In genomic region chr2:157565898-157566259, GRCm38 (mm10) we compare ENCODE assay signal across 8 mouse cellular contexts. TPM values are rescaled to one million over a fixed set of nuclear protein-coding genes. Genes with fewer than 3 reads are reported as not detected.
DNase-seq lines count a peak whose midpoint lies in the region; ATAC-seq and TF ChIP-seq lines count a peak whose summit lies in the region.

No protein-coding gene starts in this region.

- no peak for TF ChIP-seq EP300 in stomach, postnatal 0 days (optimal IDR thresholded peaks at IDR 0.05)

- TF ChIP-seq POLR2A in testis, adult 2 months (IDR thresholded peaks at IDR 0.05; ENCODE audit: control insufficient read depth, low read depth, low read length) = no peak

- H3K27me3 ChIP-seq in testis, adult 2 months (ENCODE audit: control insufficient read depth, insufficient read depth, low read length) = no peaks in the 10 kb centered on the region
- H3K27me3 ChIP-seq in liver, embryonic 11.5 days (replicated peaks; ENCODE audit: control insufficient read depth, insufficient read depth, low read length) = peaks cover 7% of the 10 kb centered on the region
- no peaks in the 10 kb centered on the region for H3K27me3 ChIP-seq in stomach, postnatal 0 days (ENCODE audit: control insufficient read depth, insufficient read depth, low read length)

- no peak for TF ChIP-seq CTCF in gastrocnemius, adult 2 months (IDR thresholded peaks at IDR 0.05)
- no peak for TF ChIP-seq CTCF in testis, adult 2 months (IDR thresholded peaks at IDR 0.05; ENCODE audit: control insufficient read depth, insufficient read depth, insufficient replicate concordance, low read depth, low read length)
- TF ChIP-seq CTCF in stomach, postnatal 0 days (IDR thresholded peaks at IDR 0.05; ENCODE audit: low read depth) = no peak; the same call in 1 of the 2 replicates

- WGBS in liver, embryonic 11.5 days = under 1% methylated on average over 35 of the region's 35 CpGs
- WGBS in stomach, postnatal 0 days = under 1% methylated on average over 26 of the region's 35 CpGs

- H3K4me3 ChIP-seq in gastrocnemius, adult 2 months = peak overlapping the region; percentile 86
- peak overlapping the region; percentile 97 for H3K4me3 ChIP-seq in testis, adult 2 months (ENCODE audit: control insufficient read depth, low read depth, low read length)
- H3K4me3 ChIP-seq in liver, embryonic 11.5 days (ENCODE audit: low read depth, low read length) = peak overlapping the region; percentile 66
- peak overlapping the region; percentile 96 for H3K4me3 ChIP-seq in stomach, postnatal 0 days (ENCODE audit: low read depth, low read length)

- H3K27ac ChIP-seq in gastrocnemius, adult 2 months = peak overlapping the region; percentile 99
- H3K27ac ChIP-seq in testis, adult 2 months (ENCODE audit: control insufficient read depth, insufficient read depth, low read depth, low read length) = peak overlapping the region; percentile 98
- H3K27ac ChIP-seq in liver, embryonic 11.5 days (ENCODE audit: low read depth, low read length) = peak overlapping the region; percentile 72; the same call in 1 of the 2 replicates
- H3K27ac ChIP-seq in stomach, postnatal 0 days (replicated peaks) = peak overlapping the region; percentile 94

- peaks cover 4% of the 10 kb centered on the region; the same call in 1 of the 2 replicates for H3K9me3 ChIP-seq in liver, embryonic 11.5 days (ENCODE audit: control insufficient read depth, low read length)
- H3K9me3 ChIP-seq in stomach, postnatal 0 days (ENCODE audit: control insufficient read depth, low read length) = no peaks in the 10 kb centered on the region

- intact Hi-C loops in gastrocnemius, adult 2 months (cut with DNase I) = loop anchor here (5.0 kb wide), 1 partner anchor 289 kb away; the partner anchor contains the start of genes Mroh8 and Rpn2

- no peak for DNase-seq in gastrocnemius, adult 2 months
- DNase-seq in gastrocnemius, postnatal 25 days = no peak
- DNase-seq in testis, postnatal 10 days (ENCODE audit: low spot score) = no peak
- no peak for DNase-seq in liver, embryonic 11.5 days (ENCODE audit: low spot score)
- no peak for DNase-seq in stomach, postnatal 0 days (ENCODE audit: low spot score)
- DNase-seq in cerebellum, adult 9-11 months = no peak

- no peaks in the 10 kb centered on the region for H3K36me3 ChIP-seq in testis, adult 2 months (ENCODE audit: control insufficient read depth, insufficient read depth, low read length)
- peaks cover 10% of the 10 kb centered on the region for H3K36me3 ChIP-seq in liver, embryonic 11.5 days (ENCODE audit: control insufficient read depth, insufficient read depth, low read length)
- H3K36me3 ChIP-seq in stomach, postnatal 0 days (ENCODE audit: control insufficient read depth, insufficient read depth, low read length) = peaks cover 4% of the 10 kb centered on the region; the same call in 1 of the 2 replicates

- ATAC-seq in liver, embryonic 11.5 days (replicated peaks; ENCODE audit: low FRiP score) = no peak; the same call in 1 of the 2 replicates
- no peak; the same call in 1 of the 2 replicates for ATAC-seq in stomach, postnatal 0 days (ENCODE audit: low FRiP score, low TSS enrichment)
- ATAC-seq in erythroid progenitor cell, adult 5-6 weeks (replicated peaks; ENCODE audit: low FRiP score, poor library complexity, severe bottlenecking) = no peak

- peak overlapping the region; percentile 96 for H3K4me2 ChIP-seq in liver, embryonic 11.5 days
- peak overlapping the region; percentile 70 for H3K4me2 ChIP-seq in stomach, postnatal 0 days (replicated peaks; ENCODE audit: low read depth)

- peaks cover 15% of the 10 kb centered on the region for H3K4me1 ChIP-seq in testis, adult 2 months (ENCODE audit: control insufficient read depth, insufficient read depth, low read length)
- H3K4me1 ChIP-seq in liver, embryonic 11.5 days (replicated peaks; ENCODE audit: control insufficient read depth, insufficient read depth, low read length) = peaks cover 19% of the 10 kb centered on the region
- H3K4me1 ChIP-seq in stomach, postnatal 0 days (replicated peaks; ENCODE audit: control insufficient read depth, insufficient read depth) = no peaks in the 10 kb centered on the region; the same call in none of the 2 replicates

- H3K9ac ChIP-seq in liver, embryonic 11.5 days (ENCODE audit: low read depth, low read length) = peak overlapping the region; percentile 74
- peak overlapping the region; percentile 95 for H3K9ac ChIP-seq in stomach, postnatal 0 days (ENCODE audit: low read length)

RNA-seq across cellular contexts. Expression of gene Blcap, which starts 5.2 kb away (rescaled TPM):
- 10 to 100 TPM; 29.7 to 36.5 TPM for total RNA-seq in gastrocnemius, adult 2 months (2021)
- total RNA-seq in gastrocnemius, postnatal 25 days (2021) = 10 to 100 TPM; 19.2 to 20.7 TPM
- 31.4 and 35.0 TPM in 2 replicates for polyA plus RNA-seq in testis, adult 2 months (2012; rRNA removed)
- 25.9 and 26.2 TPM in 2 replicates for polyA plus RNA-seq in liver, embryonic 11.5 days (2014; fragmentation: Nextera tagmentation; extraction: Ambion mirVana)
- polyA plus RNA-seq in stomach, postnatal 0 days (2015; fragmentation: Nextera tagmentation; extraction: Ambion mirVana) = 28.9 and 30.0 TPM in 2 replicates
- 1.7 and 4.0 TPM in 2 replicates for total RNA-seq in erythroid progenitor cell, adult 5-6 weeks (2015; ENCODE audit: low replicate concordance)
- 1.8 and 3.2 TPM in 2 replicates for total RNA-seq in erythroid progenitor cell, adult 5-6 weeks (2017; ENCODE audit: low replicate concordance)

RNA-seq across cellular contexts. Expression of gene Nnat, which starts 6.0 kb away (rescaled TPM):
- under 1 TPM; 0.20 to 0.36 TPM for total RNA-seq in gastrocnemius, adult 2 months (2021)
- 10 to 100 TPM in 1 of 2 experiments, 1 to 10 TPM in 1; 1.3 to 49.1 TPM for total RNA-seq in gastrocnemius, postnatal 25 days (2021)
- polyA plus RNA-seq in testis, adult 2 months (2012; rRNA removed) = 1.4 and 1.7 TPM in 2 replicates
- 143 and 171 TPM in 2 replicates for polyA plus RNA-seq in liver, embryonic 11.5 days (2014; fragmentation: Nextera tagmentation; extraction: Ambion mirVana)
- 137 and 150 TPM in 2 replicates for polyA plus RNA-seq in stomach, postnatal 0 days (2015; fragmentation: Nextera tagmentation; extraction: Ambion mirVana)
- not detected in 2 replicates for total RNA-seq in erythroid progenitor cell, adult 5-6 weeks (2015; ENCODE audit: low replicate concordance)
- not detected in 2 replicates for total RNA-seq in erythroid progenitor cell, adult 5-6 weeks (2017; ENCODE audit: low replicate concordance)

Comparison
In these comparisons a context has a peak if more than half of its experiments do, and no peak if none do; other contexts are left out.
1. RNA of gene Blcap, which starts 5.2 kb away (total RNA-seq): 29.7 to 36.5 TPM in gastrocnemius, adult 2 months and 19.2 to 20.7 TPM in gastrocnemius, postnatal 25 days; 1.7 to 4.0 TPM in erythroid progenitor cell, adult 5-6 weeks; every median in the first group is over 4 times any median in the second.
2. Peak in every context shown above with its lines, with median percentiles within 50 percentile points of each other: H3K27ac ChIP-seq and H3K4me3 ChIP-seq.